Mouse (Mus musculus) retina, adult 2 months (tissue): ENCODE measurements at regions not wholly inside any gene's neighbourhood (a gene's known extent, or its start where the extent isn't known, plus 50 kb on each side); places are given as distances from the start of the nearest gene placed in this dataset.

Experiments
- DNase-seq: peaks from one replicate; pipeline ENCODE4 v3.0.0-alpha.2; 2012; ENCODE audit warnings: low read depth, low spot score

DNA sequence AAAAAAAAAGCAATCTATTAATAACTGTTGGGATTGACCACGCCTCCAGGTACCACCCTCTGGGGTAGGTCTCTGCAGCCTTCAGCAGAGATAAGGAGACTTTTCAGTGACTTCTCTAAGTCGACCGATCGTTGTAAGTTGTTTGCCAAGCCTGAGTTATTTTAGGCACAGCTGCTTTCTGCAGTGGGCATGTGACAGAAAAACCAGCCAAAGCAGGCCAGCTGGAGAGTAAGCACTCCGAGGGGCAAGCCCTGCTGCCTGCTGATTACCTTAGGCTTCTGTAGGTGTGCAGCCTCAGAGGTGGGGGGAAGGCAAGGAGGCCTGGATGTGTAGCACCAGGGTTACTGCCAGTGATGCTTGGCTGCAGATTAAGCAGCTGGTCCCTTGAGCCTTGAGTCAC lies 246.0 kb downstream of the Cd83 start:
- no peak for DNase-seq

GRCm38 (mm10) chr13:44037774-44038294 lies 253.3 kb downstream of the Cd83 start:
- DNase-seq = no peak

- DNase-seq = no peak
These were observed 253.7 kb downstream of the Cd83 start for GRCm38 (mm10) chr13:44038322-44038721.

GRCm38 (mm10) chr13:44040640-44041039 lies 256.1 kb downstream of the Cd83 start:
- no peak for DNase-seq

DNA sequence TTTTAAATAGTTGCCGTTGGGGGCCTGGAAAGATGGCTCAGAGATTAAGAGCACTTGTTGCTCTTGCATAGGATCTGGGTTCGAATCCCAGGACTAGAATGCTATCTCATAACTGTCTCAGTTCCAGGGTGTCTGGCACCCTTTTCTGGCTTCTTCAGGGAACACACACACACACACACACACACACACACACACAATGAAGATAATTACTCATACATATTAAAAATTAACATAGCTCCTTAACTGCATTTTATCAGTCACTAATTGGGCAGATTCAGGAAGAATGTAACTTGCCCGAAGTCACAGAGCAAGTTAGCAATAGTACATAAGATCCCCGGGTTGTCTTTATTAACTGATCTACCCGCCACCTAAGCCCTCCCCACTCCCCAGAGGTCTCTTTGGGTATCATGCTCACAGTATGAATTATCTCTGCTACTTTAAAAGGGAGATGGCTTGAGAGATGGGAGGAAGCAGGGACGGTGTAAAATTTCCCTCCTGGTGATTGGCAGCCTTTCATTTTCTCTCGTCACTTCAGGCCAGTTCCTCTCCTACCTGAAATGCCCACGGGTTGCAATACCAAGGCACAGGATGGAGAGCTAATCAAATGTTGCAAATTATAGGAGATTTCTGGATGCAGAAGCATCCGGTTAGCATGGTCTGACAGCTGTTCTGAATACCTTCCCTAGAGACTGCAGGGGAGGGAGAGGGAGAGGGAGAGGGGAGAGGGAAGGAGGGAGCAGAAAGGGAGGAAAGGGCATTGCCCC lies 258.3 kb downstream of the Cd83 start:
- DNase-seq = peak; percentile 28

DNA sequence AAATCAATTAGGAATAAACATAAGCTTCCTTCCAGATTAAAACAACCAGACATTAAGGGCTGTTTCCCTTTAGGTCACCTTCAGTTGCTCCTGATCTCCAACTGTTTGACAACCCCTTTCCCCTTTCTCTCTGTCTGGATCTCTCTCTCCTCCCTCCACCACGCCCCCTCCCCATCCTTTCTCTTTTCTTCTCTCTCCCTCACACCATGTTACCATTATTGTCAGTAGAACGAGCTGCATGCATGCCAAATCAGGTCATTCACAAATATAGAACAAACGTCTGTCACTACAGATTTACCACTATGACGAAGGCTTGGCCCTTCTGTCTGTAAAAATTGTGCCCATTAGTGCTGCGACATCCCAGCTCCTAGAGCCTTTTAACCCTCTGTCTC lies 258.9 kb downstream of the Cd83 start:
- peak; percentile 23 for DNase-seq

GRCm38 (mm10) chr13:44044546-44045216 lies 260.1 kb downstream of the Cd83 start:
- no peak for DNase-seq

DNA sequence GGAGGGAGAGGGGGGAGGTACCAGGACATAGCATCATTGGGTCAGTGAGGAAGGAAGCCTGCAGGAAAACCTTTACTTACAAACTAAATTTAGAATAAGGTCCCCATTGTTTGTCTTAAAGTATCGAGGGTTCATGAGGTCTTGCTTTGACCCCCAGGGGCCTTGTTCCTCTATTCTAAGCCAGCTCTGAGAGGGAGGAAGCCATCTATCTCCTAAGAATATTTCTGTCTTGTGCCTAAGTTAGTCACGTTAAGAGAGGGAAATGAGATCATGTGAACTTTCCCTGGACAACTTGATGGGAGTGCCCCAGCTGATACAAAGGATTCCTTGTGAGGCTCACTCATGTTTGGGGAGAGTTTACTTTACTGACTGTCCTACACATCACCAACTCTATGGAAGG lies 261.9 kb downstream of the Cd83 start:
- no peak for DNase-seq

DNA sequence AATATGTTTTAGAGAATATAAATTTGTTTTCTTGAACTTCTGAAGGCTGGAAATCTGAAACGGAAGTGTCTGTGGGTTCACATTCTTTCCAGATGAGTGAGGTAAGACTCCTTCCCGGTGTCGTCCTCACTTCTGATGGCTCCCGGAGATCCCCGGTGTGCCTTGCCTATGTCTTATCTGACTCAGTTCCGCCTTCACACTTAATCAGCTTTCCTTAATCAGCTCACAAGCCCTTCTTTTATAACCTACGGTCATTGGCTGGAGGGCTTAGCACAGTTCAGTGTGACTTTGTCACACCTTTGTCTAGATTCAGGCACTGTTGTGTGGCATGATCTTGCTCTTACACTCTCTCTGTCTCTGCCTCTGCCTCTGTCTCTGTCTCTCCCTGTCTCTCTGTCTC lies 269.6 kb downstream of the Cd83 start:
- peak; percentile 61 for DNase-seq

- no peak for DNase-seq
These were observed 271.3 kb downstream of the Cd83 start for GRCm38 (mm10) chr13:44055573-44056491.

DNA sequence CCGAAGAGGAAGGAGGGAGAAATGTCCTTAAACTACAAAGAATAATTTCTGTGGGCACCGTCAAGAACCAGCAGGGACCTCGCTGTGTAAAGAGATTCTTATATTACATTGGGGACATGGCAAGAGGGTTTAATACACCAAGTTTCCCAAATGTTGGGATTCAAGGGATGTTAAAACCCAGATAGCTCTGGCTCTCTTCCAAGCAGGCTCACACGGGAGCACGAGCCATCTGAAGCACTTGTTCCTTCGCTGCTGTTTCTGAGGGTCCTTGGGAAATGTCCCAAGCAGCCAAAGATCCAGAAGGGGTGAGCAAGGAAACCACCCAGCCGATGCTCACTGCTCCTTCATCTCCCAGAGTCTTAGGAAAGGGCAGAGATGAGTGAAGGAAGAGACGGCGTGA lies 272.1 kb downstream of the Cd83 start:
- no peak for DNase-seq

GRCm38 (mm10) chr13:44057542-44057941 lies 273.0 kb downstream of the Cd83 start:
- no peak for DNase-seq

GRCm38 (mm10) chr13:44058277-44058676 lies 273.7 kb downstream of the Cd83 start:
- DNase-seq = no peak

- DNase-seq = no peak
These were observed 274.9 kb downstream of the Cd83 start for GRCm38 (mm10) chr13:44059436-44059835.

GRCm38 (mm10) chr13:44061286-44061685 lies 276.7 kb downstream of the Cd83 start:
- DNase-seq = no peak

- no peak for DNase-seq
These were observed 277.2 kb downstream of the Cd83 start for GRCm38 (mm10) chr13:44061721-44062300.

GRCm38 (mm10) chr13:44063317-44063716 lies 278.7 kb downstream of the Cd83 start:
- no peak for DNase-seq

DNA sequence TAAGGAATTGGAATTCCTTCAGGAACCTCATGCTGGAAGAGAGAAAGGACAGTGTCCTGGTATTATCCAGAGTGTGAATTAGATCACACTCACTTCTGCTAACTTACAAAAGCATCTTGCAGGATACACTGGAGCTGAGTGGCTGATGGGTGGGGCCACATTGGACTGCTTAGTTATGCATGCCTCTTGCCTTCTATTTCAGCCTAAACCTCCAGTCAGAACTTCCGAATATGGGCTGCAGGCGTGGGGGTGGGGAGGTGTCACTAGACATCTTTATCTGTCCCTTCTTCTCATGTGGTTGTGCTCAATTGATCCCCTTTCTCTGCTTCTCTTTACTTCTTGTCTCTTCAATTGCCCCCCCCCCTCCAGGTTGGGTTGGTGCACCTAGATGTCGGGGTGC lies 279.5 kb downstream of the Cd83 start:
- no peak for DNase-seq

DNA sequence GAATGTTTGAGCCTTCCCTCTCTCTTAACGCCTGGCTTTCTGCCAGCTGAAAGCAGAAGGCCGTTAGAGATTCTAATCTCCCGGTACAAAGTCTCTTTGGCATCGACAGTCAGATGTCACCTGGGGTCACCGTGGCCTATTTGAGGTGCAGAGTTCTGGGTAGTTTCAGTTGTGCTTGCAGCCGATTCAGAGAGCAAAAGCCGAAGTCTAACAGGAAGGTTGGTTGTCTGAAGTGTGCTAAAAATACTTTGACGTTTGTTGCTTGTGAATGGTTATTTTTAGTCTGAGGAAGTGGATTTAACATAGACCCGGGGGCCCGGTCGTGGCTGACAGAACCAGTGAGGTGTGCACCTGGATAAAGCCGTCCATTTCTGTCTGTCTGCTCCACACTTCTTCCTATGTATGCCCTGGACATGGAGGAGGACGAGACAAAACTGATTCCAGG lies 281.2 kb downstream of the Cd83 start:
- no peak for DNase-seq

DNA sequence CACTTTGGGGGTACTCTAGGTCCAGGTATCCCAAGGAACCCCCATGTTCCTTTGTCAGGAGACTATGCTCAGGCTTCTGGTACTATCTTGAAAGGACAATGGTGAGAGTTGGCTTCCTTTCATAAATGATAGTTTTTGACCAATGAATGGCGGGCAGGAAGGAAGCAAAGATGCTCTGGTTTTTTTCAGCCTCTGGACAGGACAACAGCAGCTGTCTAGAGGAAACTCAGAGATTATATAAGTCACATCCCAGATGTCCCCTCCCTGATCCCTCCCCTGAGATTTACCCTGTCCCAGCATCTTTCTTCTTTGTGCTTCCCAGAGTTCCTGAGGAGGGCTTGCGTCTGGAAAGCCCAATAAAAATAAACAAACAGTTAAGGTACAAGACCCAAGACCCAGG lies 282.7 kb downstream of the Cd83 start:
- DNase-seq = no peak

DNA sequence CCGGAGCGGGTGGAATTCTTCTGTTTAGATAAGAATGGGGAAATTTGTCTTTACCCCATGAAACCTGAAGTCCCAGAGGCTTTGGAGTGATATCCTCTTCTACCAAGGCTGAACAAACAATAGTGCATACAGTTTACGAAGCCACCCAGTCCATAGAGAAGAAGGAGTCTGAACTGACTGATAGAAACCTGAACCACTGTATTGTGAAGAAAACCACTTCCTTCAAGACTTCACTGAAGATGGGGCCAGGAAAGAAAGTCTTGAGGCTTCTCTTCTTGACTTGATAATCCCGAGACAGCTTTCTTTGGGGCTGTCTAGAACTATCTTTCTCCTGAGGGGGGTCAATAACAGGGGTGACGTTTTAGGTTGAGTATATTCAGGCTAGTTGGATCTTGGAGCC lies 284.4 kb downstream of the Cd83 start:
- DNase-seq = no peak

GRCm38 (mm10) chr13:44073122-44073521 lies 288.5 kb downstream of the Cd83 start:
- no peak for DNase-seq
